Mouse (Mus musculus): ENCODE results near the gene Gnmt. TPM values are rescaled to one million over a fixed set of nuclear protein-coding genes. Genes with fewer than 3 reads are reported as not detected.

Gene Gnmt
- polyA plus RNA-seq, 1 experiment from 2014 or later = 0.79 TPM

DNA sequence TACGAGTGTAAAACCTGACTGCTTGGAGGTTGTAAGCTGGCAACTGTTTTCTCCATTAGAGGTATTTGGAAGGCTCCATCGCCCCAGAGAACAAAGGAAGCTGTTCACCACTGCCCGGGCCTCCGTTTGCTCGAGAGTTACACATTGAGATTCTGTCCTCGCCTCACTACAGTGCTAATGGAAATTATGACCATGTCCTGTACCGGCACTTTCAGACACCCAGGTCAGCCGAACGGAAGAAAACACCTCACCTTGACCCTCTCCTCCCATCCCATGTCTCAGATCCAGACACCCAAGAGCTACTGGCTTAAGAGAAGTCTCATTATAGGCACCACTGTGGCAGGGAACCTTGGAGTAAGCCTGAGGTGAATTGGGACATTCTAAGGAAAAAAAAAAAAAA is 15.1 kb downstream of the Gnmt start:
- H3K27me3 ChIP-seq (replicated peaks; ENCODE audit: control insufficient read depth, insufficient read depth, low read length) = no peaks in the 10 kb centered on the region
- ATAC-seq (no peak), DNase-seq (ENCODE audit: low spot score) (no peak)
- peaks cover 31% of the 10 kb centered on the region for H3K36me3 ChIP-seq (ENCODE audit: control insufficient read depth, insufficient read depth, low read length)
- 83% methylated on average over 9 of the region's 9 CpGs for WGBS
- H3K9me3 ChIP-seq (replicated peaks; ENCODE audit: control insufficient read depth, low read length) = no peaks in the 10 kb centered on the region
- no peak overlapping the region for H3K9ac ChIP-seq (ENCODE audit: low read length)
- no peak overlapping the region for H3K4me3 ChIP-seq (ENCODE audit: low read depth, low read length)
- H3K27ac ChIP-seq (ENCODE audit: low read depth, low read length) = no peak overlapping the region
- H3K4me2 ChIP-seq (ENCODE audit: low read length) = no peak overlapping the region
- peaks cover 6% of the 10 kb centered on the region for H3K4me1 ChIP-seq (ENCODE audit: control insufficient read depth, insufficient read depth, low read length)

DNA sequence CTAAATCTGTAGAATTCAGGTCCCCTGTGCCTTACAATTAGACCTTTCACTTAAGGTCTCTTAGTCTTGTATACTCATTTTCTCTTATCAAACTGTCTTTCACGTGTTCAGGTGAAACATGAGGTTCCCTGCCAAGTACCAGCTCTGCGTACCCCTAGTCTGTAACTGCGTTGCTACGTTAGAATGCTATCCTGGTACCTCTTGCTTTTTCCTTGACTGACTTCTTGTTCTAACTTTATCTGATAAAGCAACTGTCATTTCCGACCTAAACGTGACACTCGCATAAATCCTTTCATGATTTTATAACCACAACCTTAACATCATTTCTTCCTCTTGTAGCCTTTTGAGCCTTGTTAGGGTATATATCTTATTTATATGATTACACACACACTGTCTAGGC is 16.5 kb downstream of the Gnmt start:
- WGBS = 76% methylated on average over 7 of the region's 7 CpGs
- peak overlapping the region; percentile 84 for H3K9ac ChIP-seq (ENCODE audit: low read length)

GRCm38 (mm10) chr17:46711612-46712271 is 17.2 kb downstream of the Gnmt start:
- peak overlapping the region; percentile 84 for H3K9ac ChIP-seq (ENCODE audit: low read length)
- no peak for DNase-seq (ENCODE audit: low spot score)
- peak overlapping the region; percentile 97 for H3K4me3 ChIP-seq (ENCODE audit: low read depth, low read length)
- H3K27me3 ChIP-seq (replicated peaks; ENCODE audit: control insufficient read depth, insufficient read depth, low read length) = no peaks in the 10 kb centered on the region
- no peaks in the 10 kb centered on the region for H3K9me3 ChIP-seq (replicated peaks; ENCODE audit: control insufficient read depth, low read length)
- H3K36me3 ChIP-seq (ENCODE audit: control insufficient read depth, insufficient read depth, low read length) = peaks cover 28% of the 10 kb centered on the region
- peak overlapping the region; percentile 67; the same call in 1 of the 2 replicates for H3K27ac ChIP-seq (ENCODE audit: low read depth, low read length)
- under 1% methylated on average over 62 of the region's 76 CpGs for WGBS
- peak overlapping the region; percentile 98 for H3K4me2 ChIP-seq (ENCODE audit: low read length)
- H3K4me1 ChIP-seq (ENCODE audit: control insufficient read depth, insufficient read depth, low read length) = peaks cover 6% of the 10 kb centered on the region
- peak; percentile 75 for ATAC-seq

More for the DNA sequence above, 16.5 kb downstream of the Gnmt start:
- Histone ChIP-seq H3K4me2 (ENCODE audit: low read length) (peak overlapping the region; percentile 98), H3K36me3 (ENCODE audit: control insufficient read depth, insufficient read depth, low read length) (peaks cover 31% of the 10 kb centered on the region), H3K27me3 (replicated peaks; ENCODE audit: control insufficient read depth, insufficient read depth, low read length) (no peaks in the 10 kb centered on the region), H3K4me1 (ENCODE audit: control insufficient read depth, insufficient read depth, low read length) (peaks cover 6% of the 10 kb centered on the region), H3K4me3 (ENCODE audit: low read depth, low read length) (peak overlapping the region; percentile 97), H3K27ac (ENCODE audit: low read depth, low read length) (no peak overlapping the region), H3K9me3 (replicated peaks; ENCODE audit: control insufficient read depth, low read length) (no peaks in the 10 kb centered on the region)
- ATAC-seq = no peak
- DNase-seq (ENCODE audit: low spot score) = no peak

DNA sequence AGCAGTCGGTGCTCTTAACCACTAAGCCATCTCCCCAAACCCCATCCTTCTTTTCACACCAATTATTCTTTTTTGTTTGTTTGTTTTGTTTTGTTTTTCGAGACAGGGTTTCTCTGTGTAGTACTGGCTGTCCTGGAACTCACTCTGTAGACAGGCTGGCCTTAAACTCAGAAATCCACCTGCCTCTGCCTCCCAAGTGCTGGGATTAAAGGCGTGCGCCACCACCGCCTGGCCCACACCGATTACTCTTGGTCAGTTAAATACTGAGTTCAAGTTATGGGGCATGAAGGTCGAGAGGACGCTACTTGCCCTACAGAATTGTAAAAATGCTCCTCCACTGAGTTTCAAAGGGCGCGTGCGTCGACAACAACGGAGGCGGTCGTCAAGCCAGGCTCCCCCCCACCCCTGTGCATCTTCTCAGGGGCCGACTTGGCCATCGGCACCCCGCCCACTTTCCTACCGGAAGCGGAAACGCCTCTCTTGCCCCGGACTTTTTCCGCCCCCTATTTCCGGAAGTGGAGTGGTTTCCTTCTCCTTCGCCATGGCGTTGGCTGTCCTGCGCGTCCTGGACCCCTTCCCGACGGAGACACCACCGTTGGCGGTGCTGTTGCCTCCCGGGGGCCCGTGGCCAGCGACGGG is 17.9 kb downstream of the Gnmt start, which contains the start of gene Pex6:
Pex6 (plus strand) TSS at position 505 of the 639 bp plus-strand sequence.
- Histone ChIP-seq H3K27ac (ENCODE audit: low read depth, low read length) (peak within 1 kb of the TSS; percentile 67), H3K9me3 (replicated peaks; ENCODE audit: control insufficient read depth, low read length) (no peaks in the 10 kb centered on the region), H3K9ac (ENCODE audit: low read length) (peak within 1 kb of the TSS; percentile 84), H3K4me3 (ENCODE audit: low read depth, low read length) (peak within 1 kb of the TSS; percentile 97), H3K27me3 (replicated peaks; ENCODE audit: control insufficient read depth, insufficient read depth, low read length) (no peaks in the 10 kb centered on the region), H3K4me1 (ENCODE audit: control insufficient read depth, insufficient read depth, low read length) (peaks cover 6% of the 10 kb centered on the region), H3K36me3 (ENCODE audit: control insufficient read depth, insufficient read depth, low read length) (peaks cover 22% of the 10 kb centered on the region), H3K4me2 (ENCODE audit: low read length) (peak within 1 kb of the TSS; percentile 98)
- DNase-seq (ENCODE audit: low spot score) (peak; percentile 97), ATAC-seq (peak; percentile 94)
- 11% methylated on average over 36 of the region's 36 CpGs for WGBS

GRCm38 (mm10) chr17:46706375-46707089 is 22.4 kb downstream of the Gnmt start:
- Histone ChIP-seq H3K27ac (ENCODE audit: low read depth, low read length) (no peak overlapping the region), H3K9ac (ENCODE audit: low read length) (no peak overlapping the region), H3K4me2 (ENCODE audit: low read length) (no peak overlapping the region), H3K36me3 (ENCODE audit: control insufficient read depth, insufficient read depth, low read length) (no peaks in the 10 kb centered on the region), H3K9me3 (replicated peaks; ENCODE audit: control insufficient read depth, low read length) (no peaks in the 10 kb centered on the region), H3K27me3 (replicated peaks; ENCODE audit: control insufficient read depth, insufficient read depth, low read length) (no peaks in the 10 kb centered on the region), H3K4me3 (ENCODE audit: low read depth, low read length) (no peak overlapping the region), H3K4me1 (ENCODE audit: control insufficient read depth, insufficient read depth, low read length) (peaks cover 19% of the 10 kb centered on the region)
- no peak for DNase-seq (ENCODE audit: low spot score)
- WGBS = 91% methylated on average over 14 of the region's 14 CpGs
- ATAC-seq = no peak

DNA sequence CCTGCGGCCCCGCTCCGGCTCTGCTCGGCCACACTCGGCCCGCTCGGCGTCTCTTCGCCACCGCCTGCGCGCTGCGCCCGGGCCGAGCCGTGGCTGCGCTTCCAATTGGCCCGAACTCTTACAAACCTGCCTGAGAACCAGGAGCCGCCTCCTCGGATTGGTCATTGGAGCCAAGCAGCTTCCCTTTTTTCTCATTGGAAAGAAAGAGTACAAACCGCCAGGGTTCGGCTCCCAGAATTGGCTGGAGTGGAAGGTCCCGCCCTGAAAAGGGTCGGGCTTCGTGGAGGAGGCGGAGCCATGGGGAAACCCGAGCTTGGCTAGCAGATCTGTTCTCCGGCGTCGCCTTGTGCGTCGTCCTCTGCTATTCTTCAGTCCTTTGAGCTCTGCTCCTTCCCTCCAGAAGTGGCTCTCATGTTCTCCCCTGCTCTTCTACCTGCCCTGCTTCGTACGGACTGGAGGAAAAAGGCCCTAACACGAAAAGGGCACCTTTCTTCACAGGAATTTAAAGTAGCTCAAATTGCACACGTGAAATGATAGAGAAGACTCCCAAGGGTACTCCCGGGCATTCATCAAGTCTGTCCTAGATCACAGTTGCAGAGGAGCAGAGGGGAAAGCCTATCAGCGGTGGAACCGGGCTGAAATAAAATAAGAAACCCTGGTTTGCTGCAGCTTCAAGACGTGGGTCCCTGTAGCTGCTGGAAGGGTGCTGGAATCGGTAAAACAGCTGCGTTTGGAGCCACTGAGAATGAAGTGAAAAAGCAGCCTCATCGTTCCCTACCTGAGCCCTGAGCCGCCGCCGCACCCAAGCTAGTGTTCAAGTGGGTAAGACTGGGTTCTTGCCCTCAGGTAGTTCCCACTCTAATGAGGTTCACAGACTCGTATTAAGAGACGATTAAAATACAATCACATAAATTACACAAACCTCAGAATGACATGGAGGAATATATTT is 23.8 kb downstream of the Gnmt start, which contains the start of gene Ppp2r5d:
Ppp2r5d (minus strand) TSS at position 225 of the 949 bp plus-strand sequence.
- H3K4me1 ChIP-seq (ENCODE audit: control insufficient read depth, insufficient read depth, low read length) = peaks cover 19% of the 10 kb centered on the region
- no peaks in the 10 kb centered on the region for H3K27me3 ChIP-seq (replicated peaks; ENCODE audit: control insufficient read depth, insufficient read depth, low read length)
- peak within 1 kb of the TSS; percentile 86 for H3K4me2 ChIP-seq (ENCODE audit: low read length)
- 1% methylated on average over 48 of the region's 48 CpGs for WGBS
- no peaks in the 10 kb centered on the region for H3K36me3 ChIP-seq (ENCODE audit: control insufficient read depth, insufficient read depth, low read length)
- H3K9me3 ChIP-seq (replicated peaks; ENCODE audit: control insufficient read depth, low read length) = no peaks in the 10 kb centered on the region
- peak; percentile 98 for ATAC-seq
- peak within 1 kb of the TSS; percentile 90 for H3K27ac ChIP-seq (ENCODE audit: low read depth, low read length)
- peak within 1 kb of the TSS; percentile 95 for H3K9ac ChIP-seq (ENCODE audit: low read length)
- DNase-seq (ENCODE audit: low spot score) = peak; percentile 99
- peak within 1 kb of the TSS; percentile 95 for H3K4me3 ChIP-seq (ENCODE audit: low read depth, low read length)

DNA sequence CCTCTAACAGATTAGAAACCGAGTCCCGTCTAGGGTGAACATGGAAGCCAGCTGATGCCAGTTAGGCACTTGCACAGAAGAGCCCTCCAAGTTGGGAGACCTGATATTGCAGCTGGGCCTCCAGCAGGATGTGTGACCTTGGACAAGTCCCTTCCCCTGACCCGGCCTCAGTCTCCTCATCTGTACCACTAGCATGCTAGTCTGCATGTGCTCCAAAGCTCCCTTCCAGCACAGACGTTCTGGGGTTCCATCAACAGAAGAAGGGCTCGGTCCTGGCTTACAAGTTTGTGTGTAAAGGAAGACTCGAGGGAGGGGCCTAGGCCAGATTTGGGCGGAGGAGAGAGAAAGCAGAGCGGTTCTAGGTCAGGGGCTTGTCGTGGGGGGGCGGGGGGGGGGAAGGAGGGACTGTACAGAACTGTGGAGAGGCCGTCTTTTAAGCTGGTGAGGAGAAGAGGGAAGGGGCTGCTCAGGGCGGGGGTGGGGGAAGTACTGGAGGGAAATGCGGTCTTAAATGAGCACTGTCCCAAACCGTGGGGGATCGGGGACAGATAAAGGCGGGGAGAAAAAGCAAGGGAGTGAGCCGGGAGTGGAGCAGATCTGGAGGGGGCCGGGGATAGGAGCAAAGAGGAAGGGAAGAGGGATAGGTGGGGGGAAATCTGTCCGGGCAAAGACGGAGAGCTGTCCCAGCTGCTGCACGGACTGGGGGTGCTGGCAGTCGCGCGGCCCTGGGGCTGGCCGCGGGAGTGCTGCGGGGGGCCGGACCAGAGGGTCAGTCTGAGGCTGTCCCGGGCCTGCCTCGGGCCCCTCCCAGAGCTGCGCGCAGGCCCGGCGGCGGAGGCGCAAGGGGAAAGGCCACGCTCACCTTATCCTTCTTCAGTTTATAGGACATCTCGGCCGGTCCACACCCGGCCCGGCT is 24.7 kb downstream of the Gnmt start:
- Histone ChIP-seq H3K36me3 (ENCODE audit: control insufficient read depth, insufficient read depth, low read length) (peaks cover 8% of the 10 kb centered on the region), H3K9ac (ENCODE audit: low read length) (peak overlapping the region; percentile 95), H3K27ac (ENCODE audit: low read depth, low read length) (peak overlapping the region; percentile 90), H3K4me2 (ENCODE audit: low read length) (peak overlapping the region; percentile 56), H3K4me1 (ENCODE audit: control insufficient read depth, insufficient read depth, low read length) (peaks cover 19% of the 10 kb centered on the region), H3K9me3 (replicated peaks; ENCODE audit: control insufficient read depth, low read length) (no peaks in the 10 kb centered on the region), H3K4me3 (ENCODE audit: low read depth, low read length) (peak overlapping the region; percentile 95), H3K27me3 (replicated peaks; ENCODE audit: control insufficient read depth, insufficient read depth, low read length) (no peaks in the 10 kb centered on the region)
- ATAC-seq (peak; percentile 70), DNase-seq (ENCODE audit: low spot score) (no peak)
- 4% methylated on average over 40 of the region's 41 CpGs for WGBS
